Mouse (Mus musculus) right cerebral cortex, postnatal 10 days (tissue): ENCODE measurements around the gene Zfp85.
A peak's percentile ranks its signal among the peaks of the same experiment; 100 is the strongest.
"Not testable (repeated sequence)": the region's sequence is repeated elsewhere in the genome, so short reads cannot be mapped to it uniquely, and the experiment has no call there.

Source experiments
- DNase-seq, 2 experiments: peaks; one replicate each; pipeline ENCODE4 v3.0.0; 2021; ENCODE audit warnings: low spot score in 2 of 2

Zfp85 gene

DNA sequence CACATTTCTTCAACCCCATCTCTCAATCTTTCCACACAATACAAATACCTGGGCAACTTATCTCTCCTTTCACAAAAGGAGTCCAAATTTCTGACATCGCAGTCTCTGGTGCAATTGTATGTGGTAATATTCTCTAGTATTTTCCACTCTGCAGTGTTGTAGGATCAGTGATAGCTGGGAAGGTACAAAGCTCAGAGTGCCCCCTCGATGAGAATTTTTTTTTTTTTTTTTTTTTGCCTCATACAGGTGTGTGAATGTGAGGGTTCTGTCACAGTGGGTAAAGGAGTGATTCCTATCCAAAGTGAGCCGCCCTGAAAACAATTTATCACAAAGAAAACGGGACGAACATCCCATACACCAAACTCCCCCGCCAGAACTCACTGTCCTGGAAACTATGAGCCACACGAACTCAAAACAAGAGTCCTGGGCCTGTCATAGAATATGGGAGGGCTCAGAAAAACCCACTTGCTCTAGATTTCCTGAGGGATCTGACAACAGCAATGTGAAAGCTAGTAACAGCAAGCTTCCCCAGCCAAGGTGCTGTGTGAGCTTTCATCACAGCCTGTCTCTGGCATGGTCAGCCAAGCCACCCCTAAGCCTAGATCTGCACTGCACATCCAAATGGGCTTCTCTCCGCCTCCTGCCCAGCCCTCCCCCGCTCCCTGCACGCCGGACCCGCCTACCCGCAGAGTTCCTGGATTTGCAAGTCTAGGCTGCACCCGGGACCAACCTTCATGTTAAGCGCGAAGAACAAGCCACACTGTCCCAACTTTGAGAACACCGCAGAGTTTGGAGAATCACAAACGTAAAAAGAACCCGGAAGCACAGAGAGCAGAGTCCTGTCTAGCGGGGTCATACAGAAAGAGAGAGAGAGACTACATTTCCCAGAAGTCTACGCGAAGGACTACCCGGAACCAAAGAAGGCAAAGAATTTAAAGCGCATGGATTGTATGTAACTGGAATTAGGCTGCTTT is at the start of gene Zfp85:
Gene Zfp85, minus strand, starts transcription at position 896 of the 974 bp plus-strand sequence.
- DNase-seq, result peak; percentile 51 to 62

DNA sequence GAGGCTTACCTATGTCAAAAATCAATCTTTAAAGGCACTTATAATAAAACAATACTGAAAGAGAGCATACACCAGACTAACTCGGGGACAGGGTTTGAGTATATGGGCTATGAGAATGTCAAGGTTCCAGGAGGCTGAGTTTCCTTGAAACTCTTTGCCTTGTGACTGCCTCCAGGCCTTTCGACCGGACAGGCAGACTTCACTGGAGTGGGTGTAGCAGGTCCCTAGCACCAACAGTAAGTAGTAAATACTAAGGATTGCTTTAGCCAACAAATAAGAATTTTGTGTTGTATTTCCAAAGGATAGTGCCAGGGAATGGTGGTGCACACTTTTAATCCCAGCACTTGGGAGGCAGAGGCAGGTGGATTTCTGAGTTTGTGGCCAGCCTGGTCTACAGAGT is 44.1 kb upstream of the Zfp85 start:
- not testable (repeated sequence) for DNase-seq

DNA sequence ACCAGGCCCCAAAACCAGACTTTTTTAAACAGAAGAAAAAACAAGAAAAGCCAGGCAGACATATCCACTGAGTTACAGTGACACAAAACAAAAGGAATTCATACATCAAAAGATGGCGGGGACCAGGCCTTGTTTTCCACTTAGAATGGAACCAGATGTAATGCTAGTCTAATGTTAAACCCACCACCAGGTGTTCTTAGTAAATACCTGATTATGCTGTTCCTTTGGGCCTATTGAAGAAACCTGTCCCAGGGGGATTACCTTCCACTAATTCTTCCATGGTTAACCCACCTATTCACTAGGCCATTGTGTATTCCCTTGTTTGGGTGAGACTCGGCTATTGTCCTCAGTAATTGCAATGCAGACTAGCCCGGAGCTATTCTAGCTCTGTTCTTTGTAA is 43.6 kb upstream of the Zfp85 start:
- no peak for DNase-seq

DNA sequence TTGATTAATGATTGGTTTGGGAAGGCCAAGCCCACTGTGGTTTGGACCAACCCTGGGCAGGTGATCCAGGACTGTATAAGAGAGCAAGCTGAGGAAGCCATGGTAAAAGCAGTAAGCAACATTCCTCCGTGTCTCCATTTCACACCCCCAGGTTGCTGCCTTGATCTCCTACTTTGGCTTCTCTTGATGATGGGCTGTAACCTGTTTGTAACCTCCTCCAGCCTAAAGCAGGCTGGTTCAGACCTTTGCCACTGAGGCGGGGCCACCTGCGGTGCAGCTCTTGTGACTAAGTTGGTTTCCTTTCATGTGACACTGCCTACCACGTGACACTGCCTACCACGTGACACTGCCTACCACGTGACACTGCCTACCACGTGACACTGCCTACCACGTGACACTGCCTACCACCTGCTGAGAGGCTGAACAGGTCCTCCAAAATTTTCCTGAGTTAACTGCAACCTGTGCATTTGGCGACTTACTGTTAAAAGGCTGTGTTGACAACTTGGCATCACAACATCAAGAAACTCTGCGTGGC is 37.0 kb upstream of the Zfp85 start:
- DNase-seq, result no peak

DNA sequence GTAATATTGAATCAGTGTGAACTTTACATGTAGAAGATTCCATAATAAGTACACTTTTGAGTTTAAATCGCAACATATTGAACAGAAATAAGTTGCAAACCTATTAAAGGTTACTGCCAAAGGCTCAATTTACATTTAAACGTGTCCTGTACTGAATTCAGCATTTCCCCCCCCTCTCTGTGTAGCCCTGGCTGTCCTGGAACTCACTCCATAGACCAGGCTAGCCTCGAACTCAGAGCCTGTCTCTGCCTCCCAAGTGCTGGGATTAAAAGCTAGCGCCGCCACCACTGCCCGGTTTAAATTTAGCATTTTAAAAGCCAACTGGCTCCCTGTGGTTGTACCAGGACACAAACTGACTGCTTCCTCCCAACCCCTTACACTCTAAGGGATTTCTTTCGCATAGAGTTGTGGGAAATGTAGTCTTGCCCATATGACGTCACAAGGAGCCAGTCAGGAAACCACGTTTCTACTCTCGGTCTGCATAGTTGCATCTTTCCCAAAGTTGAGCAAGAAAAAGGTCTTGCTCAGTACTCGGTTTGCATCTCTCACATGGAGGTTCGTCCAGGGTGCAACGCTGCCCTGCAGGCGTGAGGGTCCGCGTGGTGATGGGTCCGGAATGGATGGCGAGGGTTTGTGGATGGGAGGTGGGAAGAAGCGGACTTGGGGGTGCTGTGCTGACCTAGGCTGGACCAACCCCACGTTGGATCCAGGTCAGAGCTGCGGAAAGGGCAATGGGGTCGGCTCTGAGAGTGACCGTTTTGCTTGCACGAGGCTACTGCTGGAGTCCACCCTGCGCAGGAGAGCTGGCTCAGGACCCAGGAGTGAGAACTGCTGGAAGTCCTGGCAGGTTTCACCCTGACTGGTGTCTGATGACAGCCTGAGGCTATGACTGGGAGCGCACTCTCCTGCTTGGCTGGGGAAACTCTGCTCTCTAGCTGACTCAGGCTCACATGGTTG is 24.5 kb upstream of the Zfp85 start, which contains the start of gene Zfp493:
Gene Zfp493, plus strand, starts transcription at position 429 of the 957 bp plus-strand sequence.
- peak; percentile 69 to 85 for DNase-seq

DNA sequence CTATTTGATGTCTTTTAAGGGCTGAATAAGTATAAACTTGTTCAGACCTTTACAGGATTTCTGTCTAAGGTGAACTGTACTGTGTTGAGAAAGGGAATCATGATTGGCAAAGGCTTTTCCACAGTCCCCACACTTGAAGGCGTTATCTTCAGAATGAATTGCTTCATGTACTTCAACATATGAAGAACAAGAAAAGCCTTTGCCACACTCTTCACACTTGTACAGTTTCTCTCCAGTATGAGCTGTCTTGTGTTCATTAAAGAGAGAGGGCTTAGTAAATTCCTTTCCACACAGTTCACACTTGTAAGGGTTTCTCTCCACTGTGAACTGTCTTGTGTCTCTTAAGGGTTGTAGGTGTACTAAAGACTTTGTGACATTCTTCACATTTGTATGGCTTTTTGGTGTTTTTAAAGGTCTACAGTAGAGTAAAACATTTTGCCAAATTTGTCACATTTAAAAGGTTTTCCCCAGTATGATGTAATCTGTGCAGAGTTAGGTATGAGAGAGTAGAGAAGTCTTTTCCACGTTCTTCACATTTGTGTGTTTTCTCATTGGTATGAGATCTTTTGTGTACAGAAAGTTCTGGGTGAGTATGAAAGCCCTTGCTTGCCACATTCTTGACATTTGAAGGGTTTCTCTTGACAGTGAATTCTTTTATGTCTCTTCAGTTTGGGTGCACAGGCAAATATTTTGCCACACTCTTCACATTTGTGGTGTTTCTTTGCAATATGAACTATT is 8.2 kb upstream of the Zfp85 start:
- no peak for DNase-seq

DNA sequence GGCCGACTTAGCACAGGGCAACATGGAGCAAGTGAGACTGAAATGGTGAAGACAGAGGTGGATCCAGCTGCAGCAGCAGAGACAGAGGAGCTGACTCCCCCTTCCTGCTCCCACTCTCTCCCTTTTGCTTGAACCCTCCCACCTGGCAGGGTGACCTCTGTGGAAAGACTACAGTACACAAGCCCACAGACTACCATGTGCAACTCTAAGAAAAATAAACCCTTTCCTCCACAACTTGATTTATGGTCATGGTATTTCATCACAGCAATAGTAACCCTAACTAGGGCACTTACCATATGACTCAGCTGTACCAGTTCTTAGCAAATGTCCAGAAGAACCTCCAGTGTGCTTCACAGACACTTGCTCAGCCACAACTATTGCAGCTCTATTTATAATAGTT is 4.9 kb upstream of the Zfp85 start:
- no peak for DNase-seq

DNA sequence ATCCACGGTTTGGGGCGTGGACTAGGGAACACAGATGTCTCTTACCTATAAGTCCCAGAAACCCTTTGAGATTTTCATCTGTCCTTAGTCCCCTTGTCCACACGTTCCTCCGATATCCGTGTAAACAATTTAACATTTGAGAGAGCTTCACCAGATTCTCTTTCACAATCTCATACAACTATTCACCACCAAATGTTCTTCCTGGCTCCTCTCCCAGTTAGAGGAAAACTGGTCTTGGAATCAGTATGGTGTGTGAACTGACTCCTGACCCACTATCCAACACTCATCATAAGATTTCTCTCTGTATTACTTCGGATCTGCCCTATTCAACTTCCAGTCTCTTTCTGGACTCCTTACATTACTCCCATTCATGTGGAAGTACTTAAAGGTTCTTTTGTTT is 733 bp upstream of the Zfp85 start:
- DNase-seq, result no peak

DNA sequence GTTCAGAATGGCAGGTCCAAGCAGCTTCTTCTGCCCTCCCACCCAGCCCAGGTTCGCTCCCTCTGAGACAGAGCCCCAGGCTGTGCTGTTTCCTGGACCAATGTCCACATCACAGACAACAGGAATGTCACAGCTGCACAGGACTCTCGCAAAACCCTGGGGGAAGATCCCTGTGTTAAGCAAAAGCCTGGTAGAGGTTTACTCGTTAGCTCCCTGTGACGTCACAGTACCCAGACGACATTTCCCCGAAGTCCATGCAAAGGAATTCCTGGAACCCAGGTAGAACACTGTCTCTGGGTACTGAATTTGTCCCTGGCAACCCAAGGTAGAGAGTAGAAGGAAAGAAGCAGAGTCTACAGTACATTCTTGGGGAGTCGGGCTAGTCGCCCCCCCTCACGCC is 11.1 kb downstream of the Zfp85 start:
- DNase-seq, result no peak

DNA sequence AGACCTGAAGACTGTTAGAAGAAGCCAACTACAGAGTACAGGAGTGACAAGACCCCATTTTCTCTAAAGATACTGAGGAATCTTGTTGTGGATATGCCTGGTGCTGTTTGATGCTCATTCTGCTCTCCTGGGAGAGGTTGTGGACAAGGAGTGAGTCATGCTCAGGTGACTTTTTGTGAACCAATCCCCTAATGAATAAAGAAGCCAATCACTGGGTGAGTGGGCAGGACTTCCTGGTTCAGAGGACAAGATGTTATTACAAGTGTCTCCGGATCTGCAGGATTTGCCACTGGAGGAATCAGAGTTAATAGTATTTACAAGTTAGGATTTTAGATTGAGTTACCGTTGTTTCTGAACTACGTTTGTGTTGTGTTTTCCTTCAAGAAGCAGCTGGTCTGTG is 12.1 kb downstream of the Zfp85 start:
- no peak for DNase-seq

DNA sequence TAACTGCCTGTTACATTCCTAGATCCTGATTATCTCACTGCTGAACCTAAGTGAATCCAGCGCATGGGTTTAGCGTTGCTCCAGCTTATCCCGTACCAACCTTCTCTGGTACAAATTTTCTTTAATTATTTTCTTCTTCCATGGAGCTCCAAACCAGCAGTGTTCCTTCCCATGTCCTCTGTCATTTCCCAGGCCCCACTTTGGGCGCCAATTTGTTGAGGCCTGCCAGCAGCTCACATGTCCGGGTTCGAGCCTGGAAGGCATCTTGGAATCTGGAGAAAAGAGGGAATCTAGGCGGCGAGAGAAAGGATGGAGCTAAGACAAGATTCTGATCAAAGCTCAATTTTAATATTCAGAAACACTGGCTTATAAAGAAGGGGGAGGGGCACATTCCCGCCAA is 20.6 kb downstream of the Zfp85 start:
- not testable (repeated sequence) for DNase-seq

DNA sequence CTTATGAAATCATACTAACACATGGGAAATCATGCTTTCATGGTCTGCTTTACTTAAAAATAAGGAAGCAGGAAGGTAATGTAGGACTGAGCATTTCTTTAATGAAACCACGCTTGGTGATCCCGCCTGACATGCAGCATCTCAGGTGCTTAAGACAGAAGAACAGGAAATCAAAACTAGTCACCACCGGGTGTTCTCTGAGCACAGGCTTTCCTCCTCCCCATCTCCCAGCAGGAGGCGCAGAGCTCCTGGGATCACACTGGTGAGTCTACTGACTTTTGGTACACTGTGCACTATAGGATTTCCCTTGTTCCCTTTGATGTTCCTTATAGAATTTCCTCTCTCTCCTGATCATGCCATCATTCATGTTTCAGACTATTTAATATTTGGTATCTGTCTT is 25.6 kb downstream of the Zfp85 start:
- DNase-seq, result peak; percentile 50 to 53

DNA sequence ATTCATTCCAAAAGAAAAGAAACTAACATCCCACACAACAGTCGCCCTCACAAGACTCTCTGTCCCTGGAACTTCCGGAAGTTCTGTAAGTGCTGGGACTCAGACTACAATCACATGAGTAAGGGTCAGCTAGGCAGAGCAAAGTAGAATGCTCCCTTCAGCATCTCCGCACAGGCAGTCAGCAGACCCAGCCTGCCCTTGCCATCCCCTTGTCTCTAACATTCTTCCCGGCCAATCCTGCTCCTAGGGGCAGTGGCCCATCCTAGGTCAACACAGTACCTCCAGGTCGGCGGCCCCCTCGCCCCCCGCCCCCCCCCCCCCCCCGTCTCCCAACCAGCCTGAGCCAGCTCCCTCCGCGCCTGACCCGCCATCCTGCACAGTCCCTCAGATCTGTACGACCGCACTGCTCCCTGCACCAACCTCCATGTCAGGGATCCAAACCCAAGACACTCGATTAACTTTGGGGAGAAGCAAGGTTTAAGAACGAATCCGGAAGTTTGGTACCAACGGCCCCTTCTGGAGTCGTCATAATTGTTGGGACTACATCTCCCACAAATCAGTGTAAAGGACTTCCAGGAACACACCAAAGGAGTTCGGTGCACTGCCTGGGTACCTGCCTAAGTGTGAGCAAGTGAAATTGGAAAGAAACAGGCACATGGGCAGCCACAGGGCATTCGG is 26.2 kb downstream of the Zfp85 start, which contains the start of gene Zfp65:
Gene Zfp65, minus strand, starts transcription at position 533 of the 678 bp plus-strand sequence.
- DNase-seq, result peak; percentile 69 to 83

DNA sequence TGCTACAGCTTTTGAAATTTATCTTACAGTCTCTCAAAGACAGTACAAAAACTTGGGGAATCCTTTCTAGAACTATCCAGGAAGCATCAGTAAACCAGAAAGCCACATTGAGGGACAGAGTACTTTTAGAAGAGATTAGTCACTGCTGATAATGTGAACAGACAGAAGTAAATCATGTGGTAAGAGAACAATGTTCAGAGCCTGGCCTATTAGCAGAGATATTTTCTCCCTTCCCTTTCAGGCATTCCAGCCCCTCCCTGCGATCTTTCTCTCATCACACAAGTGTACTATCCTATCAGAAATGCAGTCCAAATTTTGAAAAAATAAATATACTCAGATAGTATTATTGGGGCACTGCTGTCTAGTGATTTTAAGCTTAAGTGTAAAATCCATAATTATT is 26.9 kb downstream of the Zfp85 start:
- DNase-seq, result no peak

DNA sequence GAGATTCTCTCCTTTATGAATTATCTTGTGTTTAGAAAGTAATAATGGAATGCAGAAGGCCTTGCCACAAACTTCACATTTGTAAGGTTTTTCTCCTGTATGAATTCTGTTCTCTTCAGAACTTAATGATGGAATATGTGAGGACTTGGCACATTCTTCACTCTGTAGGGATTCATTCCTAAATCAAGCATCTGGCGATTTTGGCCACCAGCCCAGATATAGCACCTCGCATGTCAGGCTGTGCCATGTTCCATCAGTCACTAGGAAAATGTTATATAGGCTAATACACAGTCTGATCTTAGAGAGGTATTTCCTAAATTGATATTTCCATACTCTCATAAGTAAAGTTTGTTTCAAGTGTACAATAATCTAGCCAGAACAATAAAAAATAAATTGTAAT is 29.7 kb downstream of the Zfp85 start:
- DNase-seq, result peak; percentile 39 to 43

DNA sequence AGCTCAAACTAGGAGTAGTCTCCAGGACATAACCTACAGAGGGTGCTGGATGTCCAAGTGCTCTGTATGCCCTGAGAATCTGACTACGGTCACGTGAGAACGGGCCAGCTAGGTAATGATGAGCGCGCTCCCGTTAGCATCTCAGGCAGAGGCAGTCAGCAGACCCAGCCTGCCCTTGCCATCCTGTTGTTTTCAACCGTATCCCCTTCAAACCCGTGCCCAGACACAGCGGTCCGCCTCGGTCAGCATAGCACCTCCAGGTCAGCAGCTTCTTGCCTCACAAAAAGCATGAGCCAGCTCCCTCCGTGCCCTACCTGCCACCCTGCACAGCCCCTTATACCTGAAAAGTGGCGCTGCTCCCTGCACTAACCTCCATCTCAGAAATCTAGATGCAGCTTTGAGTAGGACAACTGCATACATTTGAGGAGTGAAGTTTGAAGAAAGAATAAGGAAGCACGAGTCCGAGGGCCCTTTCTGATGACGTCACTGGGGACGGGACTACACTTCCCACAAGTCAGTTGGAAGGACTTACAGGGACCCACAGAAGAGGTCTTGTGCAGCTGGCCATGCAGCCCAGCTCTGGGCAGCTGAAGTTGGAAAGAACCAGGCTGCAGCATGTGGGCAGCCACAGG is 31.1 kb downstream of the Zfp85 start:
- DNase-seq, result peak; percentile 94 to 95
